Mouse (Mus musculus) gastrocnemius, postnatal 25 days (tissue): ENCODE data around the gene Gm21083. TPM values are rescaled to one million over a fixed set of nuclear protein-coding genes. Genes with fewer than 3 reads are reported as not detected.
"Not testable (repeated sequence)": the region's sequence is repeated elsewhere in the genome, so short reads cannot be mapped to it uniquely, and the experiment has no call there.

Experiments
- DNase-seq: peaks from one replicate; pipeline ENCODE4 v3.0.0; 2022
- total RNA-seq, 2 experiments: library from RNA; stranded (reverse); gene quantifications; 1 replicate in 1 of 2; 2 replicates in 1 of 2; pipeline ENCODE4 v1.2.3; 2021

Gm21083 gene
- total RNA-seq, 2 experiments from 2014 or later: not detected

- not testable (repeated sequence) for DNase-seq
Observed at GRCm38 (mm10) chr5:15628136-15628535, 51.0 kb downstream of the Gm21083 start.

- DNase-seq: not testable (repeated sequence)
Observed at GRCm38 (mm10) chr5:15630068-15630467, 52.9 kb downstream of the Gm21083 start.

Other genes with a start within 250 kb of the Gm21083 start
- not detected for gene Gm21149, start 100.8 kb upstream of the Gm21083 start, total RNA-seq
- gene Gm21190, start 48.1 kb upstream of the Gm21083 start, total RNA-seq: not detected
- gene Speer4d, start 41.7 kb downstream of the Gm21083 start, total RNA-seq: not detected
- not detected for gene 4930572O03Rik, start 79.7 kb downstream of the Gm21083 start, total RNA-seq
- gene Speer4c, start 136.9 kb downstream of the Gm21083 start, total RNA-seq: not detected